Mouse (Mus musculus) right cerebral cortex, adult 2 months (tissue): Measurements from ENCODE around the gene Tgm2.

ENCODE experiments used
- DNase-seq, 2 experiments: peaks; one replicate each; pipeline ENCODE4 v3.0.0; 2021 to 2022; ENCODE audit warnings: low spot score in 2 of 2

Tgm2 gene

DNA sequence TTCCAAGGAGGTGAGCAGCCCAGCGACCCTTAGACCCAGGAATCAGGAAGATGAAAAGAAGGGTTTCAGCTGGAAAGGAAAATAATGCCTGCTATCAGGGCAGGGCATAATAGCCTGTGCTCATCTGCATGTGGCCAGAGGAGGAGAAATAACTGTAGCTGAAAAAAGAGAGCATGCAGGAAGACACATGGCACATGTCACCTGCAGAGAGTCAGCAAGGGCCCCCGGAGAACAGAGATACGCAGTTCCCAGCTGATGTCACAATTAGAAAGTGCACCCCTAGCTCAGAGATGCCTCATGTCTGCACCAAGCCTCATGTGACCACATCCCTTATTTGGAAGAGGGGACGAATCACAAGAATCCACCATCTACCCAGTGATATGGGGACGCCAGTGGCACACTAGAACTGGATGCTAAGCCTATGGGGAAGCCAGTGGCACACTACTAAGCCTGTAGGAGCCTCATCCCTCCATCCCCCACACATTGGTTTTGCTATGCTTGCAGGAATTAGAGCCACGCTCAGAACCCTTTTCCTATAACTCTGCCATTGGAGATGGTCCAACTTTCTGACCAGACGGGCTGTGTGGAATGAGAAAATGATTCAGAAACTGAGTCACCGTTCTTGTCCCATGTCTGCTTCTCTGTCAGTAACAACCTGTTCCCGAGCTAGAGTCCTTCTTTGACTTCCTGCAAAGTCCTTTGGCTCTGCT is 21.4 kb upstream of the Tgm2 start:
- peak; percentile 15 to 27 for DNase-seq

DNA sequence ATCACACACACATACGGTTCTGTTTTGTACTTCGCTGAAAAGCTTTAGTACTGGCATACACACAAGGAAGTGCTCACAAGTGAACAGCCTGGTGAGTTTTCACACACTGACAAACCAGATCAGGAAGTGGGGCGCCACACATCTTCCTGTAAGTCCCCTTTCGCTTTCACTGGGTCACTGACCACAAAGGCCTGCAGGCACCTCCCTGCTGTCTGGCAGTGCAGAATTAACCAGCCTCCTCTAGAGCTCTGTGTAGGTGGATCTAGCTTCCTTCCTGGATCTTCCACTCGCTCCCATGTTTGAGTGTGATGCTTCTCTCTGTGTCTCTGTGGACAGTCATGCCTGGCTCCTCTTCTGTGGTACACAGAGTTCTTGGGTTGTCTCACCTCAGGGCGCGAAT is 20.4 kb upstream of the Tgm2 start:
- DNase-seq = no peak

DNA sequence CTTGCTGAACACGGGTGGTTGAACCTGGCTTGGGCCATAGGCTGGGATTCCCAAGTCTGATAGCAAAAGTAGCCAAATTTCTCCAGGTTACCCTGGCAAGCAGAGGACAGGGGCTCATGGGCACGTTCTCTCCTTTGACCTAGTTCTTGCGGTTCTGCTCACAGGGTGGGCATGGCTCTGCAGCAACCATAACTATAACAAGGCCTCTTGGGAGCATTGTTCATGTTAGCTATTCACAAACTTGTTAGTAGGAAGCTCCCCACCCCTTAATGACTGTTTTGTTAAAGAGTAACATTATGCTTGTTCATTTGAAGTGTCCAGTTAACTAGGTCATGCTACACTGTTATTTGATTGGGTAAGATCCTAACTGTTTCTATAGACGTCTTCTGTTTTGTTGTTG is 19.5 kb upstream of the Tgm2 start:
- no peak for DNase-seq

DNA sequence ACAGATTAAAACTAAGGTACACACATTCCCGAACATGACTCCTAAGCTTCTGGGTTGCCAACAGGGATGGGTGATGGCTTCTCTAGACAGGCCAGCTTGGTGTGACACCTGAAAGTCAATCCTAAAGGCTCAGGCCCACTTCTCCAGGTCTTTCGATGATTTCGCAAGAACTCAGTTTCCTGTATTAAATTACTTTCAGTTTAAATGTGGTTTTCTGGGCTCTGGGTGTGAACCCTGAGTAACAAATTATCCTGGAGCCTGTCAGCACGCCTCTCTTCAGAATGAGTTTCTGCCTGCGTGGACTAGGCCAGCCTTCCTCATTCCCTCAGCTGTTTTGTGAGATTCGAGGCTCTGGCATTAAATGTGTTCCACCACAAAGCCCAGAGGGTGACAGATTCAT is 16.8 kb upstream of the Tgm2 start:
- no peak for DNase-seq

GRCm38 (mm10) chr2:158161761-158162160 is 15.5 kb upstream of the Tgm2 start:
- no peak for DNase-seq

GRCm38 (mm10) chr2:158159376-158160235 is 13.4 kb upstream of the Tgm2 start:
- no peak for DNase-seq

DNA sequence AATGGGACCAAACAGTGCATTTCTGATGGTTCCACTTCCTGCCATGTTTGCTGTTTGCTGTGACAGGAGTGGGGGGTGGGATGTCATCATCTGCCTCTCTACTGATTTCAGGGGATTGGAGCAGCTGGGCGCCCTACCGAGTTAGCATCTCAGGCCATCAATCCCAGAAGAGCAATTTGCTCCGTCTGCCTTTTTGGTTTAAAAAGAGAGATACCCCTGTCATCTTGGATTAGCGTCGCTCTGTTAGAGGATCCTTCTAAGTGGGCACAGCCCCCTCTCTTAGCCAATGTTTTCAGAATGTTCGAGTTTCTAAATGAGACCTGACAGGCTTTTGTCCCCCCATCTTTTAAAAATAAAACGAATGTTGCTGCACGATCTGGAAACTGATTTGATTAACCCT is 11.4 kb upstream of the Tgm2 start:
- no peak for DNase-seq

GRCm38 (mm10) chr2:158156487-158156886 is 10.3 kb upstream of the Tgm2 start:
- no peak for DNase-seq

- DNase-seq = no peak
Observed at GRCm38 (mm10) chr2:158155615-158156014, 9.4 kb upstream of the Tgm2 start.

DNA sequence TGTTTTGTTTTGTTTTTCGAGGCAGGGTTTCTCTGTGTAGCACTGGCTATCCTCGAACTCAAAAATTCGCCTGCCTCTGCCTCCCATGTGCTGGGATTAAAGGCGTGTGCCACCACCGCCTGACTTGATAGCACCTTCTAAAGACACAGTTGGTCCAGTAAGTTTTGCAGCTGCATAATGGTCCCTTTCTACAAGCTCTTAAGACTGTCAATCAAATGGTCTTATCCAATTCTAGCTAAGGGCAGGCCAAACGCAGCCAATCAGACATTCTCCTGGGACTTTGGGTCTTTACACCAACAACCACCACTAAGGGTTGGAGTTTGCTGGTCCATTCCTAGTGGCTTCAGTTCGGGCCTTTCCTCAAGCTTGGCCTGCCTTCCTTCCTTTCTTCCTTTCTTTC is 8.9 kb upstream of the Tgm2 start:
- DNase-seq = no peak

DNA sequence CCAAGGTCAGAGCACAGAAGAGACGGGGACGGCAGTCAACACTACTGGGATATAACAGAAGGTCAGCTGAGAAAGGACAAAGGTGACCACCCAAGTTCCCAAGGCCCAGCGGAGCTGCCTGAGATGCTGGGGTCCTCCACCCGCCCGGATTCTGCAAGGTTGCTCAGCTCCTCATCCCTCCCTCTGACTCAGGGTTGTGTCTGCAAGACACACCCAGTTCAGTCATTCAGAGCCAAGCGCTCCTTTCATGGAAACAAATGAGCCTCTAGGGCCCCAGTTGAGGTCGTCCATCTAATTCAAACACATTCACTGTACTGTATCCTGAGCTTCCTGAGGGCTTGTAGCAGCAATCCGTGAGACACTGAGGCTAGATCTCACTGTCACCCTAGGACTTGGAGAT is 8.4 kb upstream of the Tgm2 start:
- no peak for DNase-seq

GRCm38 (mm10) chr2:158153728-158154343 is 7.6 kb upstream of the Tgm2 start:
- no peak for DNase-seq

DNA sequence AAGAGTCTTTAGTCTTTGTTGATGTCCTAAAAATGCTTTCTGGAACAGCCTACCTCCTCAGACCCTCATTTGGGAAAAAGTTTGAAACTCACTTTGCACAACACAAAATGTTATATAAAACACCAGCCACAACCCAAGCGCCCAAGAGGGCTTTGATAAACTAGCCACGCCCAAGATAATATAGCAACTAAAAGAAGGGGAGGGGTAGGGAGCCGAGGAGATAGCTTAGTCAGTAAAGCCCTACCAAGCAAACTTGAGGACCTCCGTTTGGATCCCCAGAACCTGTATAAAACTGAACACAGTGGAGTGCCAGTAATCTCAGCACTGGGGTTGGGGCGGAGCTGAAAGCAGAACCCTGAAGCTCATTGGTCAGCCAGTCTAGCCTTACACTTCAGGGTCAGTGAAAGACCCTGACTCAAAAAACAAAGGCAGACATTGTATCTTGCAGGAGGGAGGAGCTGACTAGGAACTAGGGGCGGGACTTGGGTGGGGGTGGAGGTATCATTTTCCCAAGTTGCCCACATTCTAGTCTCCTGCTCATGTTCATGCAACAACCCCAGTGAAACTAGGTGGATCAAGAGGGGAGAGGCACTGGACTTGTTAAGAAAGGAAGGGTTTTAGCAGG is 6.6 kb upstream of the Tgm2 start:
- DNase-seq = no peak

- DNase-seq = no peak
Observed at GRCm38 (mm10) chr2:158151077-158151476, 4.8 kb upstream of the Tgm2 start.

DNA sequence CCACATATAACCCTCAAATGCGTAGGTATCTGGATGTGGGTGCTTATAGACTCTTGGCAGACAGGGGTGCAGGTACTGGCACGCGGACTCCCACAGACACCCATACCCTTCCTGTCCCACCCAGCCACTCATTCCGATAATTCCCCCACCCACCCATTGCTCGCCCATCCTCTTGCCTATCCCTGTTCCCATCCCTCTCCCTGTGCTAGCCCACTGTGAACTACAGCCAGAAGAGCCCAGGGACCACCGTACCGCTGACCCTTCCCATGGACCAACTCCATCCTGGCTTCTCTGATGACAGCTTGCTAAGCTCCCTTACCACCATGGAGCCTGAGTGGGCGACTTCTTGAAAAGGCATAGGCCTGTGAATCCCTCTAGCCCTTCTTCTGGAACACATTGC is 735 bp upstream of the Tgm2 start:
- no peak for DNase-seq

GRCm38 (mm10) chr2:158145528-158146065 is 639 bp downstream of the Tgm2 start:
- no peak for DNase-seq

- DNase-seq = no peak
Observed at GRCm38 (mm10) chr2:158144750-158145527, 1.3 kb downstream of the Tgm2 start.

GRCm38 (mm10) chr2:158144263-158144662 is 2.0 kb downstream of the Tgm2 start:
- DNase-seq = no peak

GRCm38 (mm10) chr2:158143816-158144215 is 2.4 kb downstream of the Tgm2 start:
- no peak for DNase-seq

- DNase-seq = no peak
Observed at GRCm38 (mm10) chr2:158142981-158143380, 3.3 kb downstream of the Tgm2 start.
